Mouse (Mus musculus): ENCODE results near the gene Pip5k1c.

DNA sequence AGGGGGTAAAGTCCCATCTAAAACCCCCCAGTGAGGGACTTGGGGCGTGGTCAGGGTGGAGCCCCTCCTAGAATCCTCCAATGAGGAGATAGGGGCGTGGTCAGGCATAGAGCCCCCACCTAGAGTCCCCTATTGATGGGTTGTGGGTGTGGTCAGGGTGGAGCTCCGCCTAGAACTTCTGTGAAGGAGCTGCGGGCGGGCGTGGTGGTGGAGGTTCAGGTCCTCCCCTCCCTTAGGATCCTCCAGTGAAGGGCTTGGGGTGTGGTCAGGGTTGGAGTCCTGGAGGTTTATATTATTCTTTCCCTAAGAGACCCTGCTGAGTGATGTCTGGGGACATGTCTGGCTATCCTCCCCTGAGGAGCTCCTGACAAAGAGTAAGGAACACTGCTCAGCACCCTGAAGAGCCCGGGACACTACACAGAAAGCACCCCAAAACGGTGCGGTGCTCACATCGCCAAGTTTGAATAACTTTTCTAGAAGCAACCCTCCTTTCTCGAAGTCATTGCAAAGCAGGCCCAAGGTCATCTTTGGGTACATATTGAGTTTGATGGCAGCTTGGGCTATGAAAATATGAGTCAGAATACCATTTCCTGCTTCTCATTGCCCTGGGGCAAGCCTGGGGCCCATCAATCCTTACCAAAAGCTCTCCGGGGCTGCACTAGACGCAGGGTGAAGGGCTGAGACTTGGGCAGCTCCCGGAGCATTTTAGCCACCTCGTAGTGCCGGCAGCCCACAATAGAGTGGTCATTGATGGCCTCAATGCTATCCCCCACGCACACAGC lies 48.0 kb downstream of the Pip5k1c start:
- TF ChIP-seq CTCF (IDR thresholded peaks at IDR 0.05; ENCODE audit: borderline replicate concordance, control insufficient read depth, extremely low read depth, insufficient read depth, low read length, poor library complexity) (no peak), POLR2A (IDR thresholded peaks at IDR 0.05; ENCODE audit: control insufficient read depth, extremely low read depth, insufficient read depth, low read length, poor library complexity) (no peak)
